Mouse (Mus musculus) small intestine, adult 2 months (tissue): ENCODE results near the gene Gm13871.
"Not testable (repeated sequence)": the region's sequence is repeated elsewhere in the genome, so short reads cannot be mapped to it uniquely, and the experiment has no call there.

Experiments used
- CTCF ChIP-seq: fragments of 200-500 bp; IDR thresholded peaks from 2 replicates; pipeline ENCODE4 v1.5.1; 2012; ENCODE audit warnings: low read depth, mild to moderate bottlenecking, control low read depth, inconsistent platforms, low read length, moderate library complexity, mixed read lengths; ENCODE audit not compliant: insufficient replicate concordance, insufficient read length; ENCODE audit errors: extremely low read depth
- POLR2A ChIP-seq: fragments of 200-500 bp; IDR thresholded peaks from 2 replicates; pipeline ENCODE4 v1.6.1; 2012; ENCODE audit warnings: low read depth, mild to moderate bottlenecking, control low read depth, inconsistent platforms, low read length, moderate library complexity

- not testable (repeated sequence) for TF ChIP-seq CTCF, POLR2A
Measured at GRCm38 (mm10) chr4:73920660-73921059, 14.9 kb upstream of the Gm13871 start, which contains the start of gene Gm11756.
